Mouse (Mus musculus): ENCODE measurements around the gene Oma1. TPM values are rescaled to one million over a fixed set of nuclear protein-coding genes. Genes with fewer than 3 reads are reported as not detected.

The Oma1 gene
- 0.96 and 1.2 TPM in 2 replicates for polyA plus RNA-seq (2012)

GRCm38 (mm10) chr4:103313587-103314525 lies at the start of gene Oma1:
Gene Oma1, plus strand, starts transcription at chr4:103313812.

GRCm38 (mm10) chr4:103290763-103291162 lies 22.8 kb upstream of the Oma1 start, which contains the start of gene 4921539E11Rik:
Gene 4921539E11Rik, minus strand, starts transcription at chr4:103290863.

Other genes starting within 250 kb of the Oma1 start
- gene Mier1, start 199.4 kb upstream of the Oma1 start, polyA plus RNA-seq (2012) = 22.4 and 25.0 TPM in 2 replicates
- 1.1 and 1.3 TPM in 2 replicates for gene Wdr78, start 199.3 kb upstream of the Oma1 start, polyA plus RNA-seq (2012)
- gene Slc35d1, start 98.6 kb upstream of the Oma1 start, polyA plus RNA-seq (2012) = 1.9 and 2.6 TPM in 2 replicates
- gene 4921539E11Rik, start 22.9 kb upstream of the Oma1 start, polyA plus RNA-seq (2012) = not detected in 2 replicates